Mouse (Mus musculus): ENCODE data around the gene Osm.

GRCm38 (mm10) chr11:4261188-4261494 lies 24.9 kb downstream of the Osm start:
- no peak for TF ChIP-seq EP300 (IDR thresholded peaks at IDR 0.05; ENCODE audit: low read depth)
- TF ChIP-seq CTCF (IDR thresholded peaks at IDR 0.05; ENCODE audit: low read depth) = peak; percentile 42

Measured in heart, postnatal 0 days (tissue).